ENCODE assay signal across 29 mouse cellular contexts in genomic region chr11:35535027-35535426, GRCm38 (mm10).
"Had no signal": no experiment of that assay in that cellular context is flagged by ENCODE, and none has a peak within 500 bp of the region (broad histone marks: within the 10 kb centered on the region; RNA-seq: fewer than 3 reads in every experiment).

No protein-coding gene starts in this region.

- ATAC-seq: lung, postnatal 0 days; midbrain, embryonic 13.5 days; midbrain, embryonic 15.5 days; midbrain, embryonic 16.5 days had no signal

- H3K4me1 ChIP-seq: liver, embryonic 15.5 days; lung, embryonic 15.5 days; megakaryocyte, embryonic 14.5 days had no signal

- H3K9ac ChIP-seq: limb, embryonic 12.5 days; limb, embryonic 13.5 days; limb, embryonic 15.5 days; liver, embryonic 14.5 days; liver, embryonic 15.5 days; lung, embryonic 14.5 days; lung, embryonic 15.5 days; midbrain, embryonic 12.5 days; midbrain, embryonic 13.5 days; midbrain, embryonic 15.5 days; neural tube, embryonic 12.5 days; neural tube, embryonic 13.5 days had no signal

- H3K4me2 ChIP-seq: limb, embryonic 12.5 days; limb, embryonic 13.5 days; limb, embryonic 15.5 days; liver, embryonic 15.5 days; lung, embryonic 14.5 days; lung, embryonic 15.5 days; midbrain, embryonic 11.5 days; midbrain, embryonic 12.5 days; midbrain, embryonic 13.5 days; midbrain, embryonic 15.5 days; neural tube, embryonic 12.5 days; neural tube, embryonic 13.5 days had no signal

- H3K27ac ChIP-seq: left cerebral cortex, adult 2 months; limb, embryonic 10.5 days; limb, embryonic 12.5 days; limb, embryonic 13.5 days; limb, embryonic 15.5 days; liver, embryonic 14.5 days; liver, embryonic 15.5 days; lung, embryonic 15.5 days; macrophage; midbrain, embryonic 12.5 days; midbrain, embryonic 13.5 days; midbrain, embryonic 15.5 days; neural tube, embryonic 12.5 days; neural tube, embryonic 13.5 days had no signal

- H3K27me3 ChIP-seq: limb, embryonic 12.5 days; limb, embryonic 13.5 days; limb, embryonic 15.5 days; liver, embryonic 15.5 days; megakaryocyte, embryonic 14.5 days; neural tube, embryonic 12.5 days had no signal

- H3K9me3 ChIP-seq: limb, embryonic 10.5 days; limb, embryonic 12.5 days; limb, embryonic 13.5 days; limb, embryonic 15.5 days; liver, embryonic 15.5 days; lung, embryonic 15.5 days; megakaryocyte, embryonic 14.5 days; midbrain, embryonic 10.5 days; midbrain, embryonic 12.5 days; midbrain, embryonic 13.5 days; midbrain, embryonic 15.5 days; neural tube, embryonic 12.5 days; neural tube, embryonic 13.5 days had no signal

- H3K4me3 ChIP-seq: left cerebral cortex, adult 2 months; limb, embryonic 10.5 days; limb, embryonic 12.5 days; limb, embryonic 13.5 days; limb, embryonic 15.5 days; liver, embryonic 15.5 days; lung, embryonic 15.5 days; megakaryocyte, embryonic 14.5 days; midbrain, embryonic 10.5 days; midbrain, embryonic 12.5 days; midbrain, embryonic 13.5 days; midbrain, embryonic 15.5 days; myocyte; neural tube, embryonic 12.5 days; neural tube, embryonic 13.5 days had no signal

- DNase-seq: left cerebral cortex, postnatal 4 days; lung, adult 18-20 months; lung, adult 2 months; lung, embryonic 14.5 days; lung, postnatal 10 days; lung, postnatal 14 days; lung, postnatal 36 days; lung, postnatal 4 days; midbrain, embryonic 14.5 days had no signal

- H3K36me3 ChIP-seq: limb, embryonic 10.5 days; limb, embryonic 13.5 days; limb, embryonic 15.5 days; liver, embryonic 15.5 days; lung, embryonic 15.5 days; midbrain, embryonic 12.5 days; midbrain, embryonic 13.5 days; midbrain, embryonic 15.5 days; neural tube, embryonic 12.5 days; neural tube, embryonic 13.5 days had no signal
